Mouse (Mus musculus) spleen, adult 2 months (tissue): ENCODE results near the gene Aldh1l1. TPM values are rescaled to one million over a fixed set of nuclear protein-coding genes. Genes with fewer than 3 reads are reported as not detected.

Experiments used
- DNase-seq, 2 experiments: peaks; one replicate each; pipeline versions ENCODE4 v3.0.0 to v3.0.0-alpha.2; 2012 to 2021; ENCODE audit warnings: low spot score in 2 of 2, low read depth in 1 of 2
- H3K27ac ChIP-seq: fragments of 200-500 bp; 2 replicates; pipeline ENCODE4 v1.5.1; 2012; ENCODE audit warnings: low read length, inconsistent platforms; ENCODE audit not compliant: insufficient read depth
- H3K27me3 ChIP-seq: fragments of 200-500 bp; 2 replicates; pipeline ENCODE4 v1.6.1; 2012; ENCODE audit warnings: mild to moderate bottlenecking, moderate library complexity, low read length, inconsistent platforms; ENCODE audit not compliant: control insufficient read depth, insufficient read depth
- H3K36me3 ChIP-seq: fragments of 200-500 bp; 2 replicates; pipeline ENCODE4 v1.6.1; 2012; ENCODE audit warnings: mild to moderate bottlenecking, low read length, inconsistent platforms; ENCODE audit not compliant: control insufficient read depth, insufficient read depth
- H3K4me1 ChIP-seq: fragments of 200-500 bp; 2 replicates; pipeline ENCODE4 v1.6.1; 2011; ENCODE audit warnings: inconsistent platforms; ENCODE audit not compliant: control insufficient read depth, insufficient read depth, insufficient read length
- H3K4me3 ChIP-seq: fragments of 200-500 bp; 2 replicates; pipeline ENCODE4 v1.5.1; 2011; ENCODE audit warnings: mild to moderate bottlenecking, inconsistent platforms; ENCODE audit not compliant: insufficient read depth, insufficient read length; ENCODE audit errors: extremely low read depth
- CTCF ChIP-seq: fragments of 200-500 bp; IDR thresholded peaks from 2 replicates; pipeline ENCODE4 v1.5.1; 2011; ENCODE audit warnings: mild to moderate bottlenecking, inconsistent platforms; ENCODE audit not compliant: insufficient read depth, insufficient read length, insufficient replicate concordance; ENCODE audit errors: extremely low read depth
- POLR2A ChIP-seq: fragments of 200-500 bp; IDR thresholded peaks from 2 replicates; pipeline ENCODE4 v1.6.1; 2011; ENCODE audit warnings: low read depth, low read length, inconsistent platforms
- WGBS: fragments of 180-500 bp; shearing (Covaris S2); methylation state at CpG from one replicate; pipeline ENCODE4 v1.1.7; 2018; 5-methylcytosine and 5-hydroxymethylcytosine counted together
- polyA plus RNA-seq: library from polyadenylated mRNA; depleted of rRNA; stranded (reverse); fragments of >200 nt; gene quantifications from 2 replicates; pipeline ENCODE4 v1.2.3, GENCODE M21; 2012

Gene Aldh1l1
- polyA plus RNA-seq, 1 experiment, result 2.9 TPM

- H3K27me3 ChIP-seq, result no peaks in the 10 kb centered on the region
- no peaks in the 10 kb centered on the region for H3K36me3 ChIP-seq
- 65% methylated on average over 2 of the region's 2 CpGs for WGBS
- no peak overlapping the region for H3K4me3 ChIP-seq
- H3K27ac ChIP-seq, result no peak overlapping the region
- TF ChIP-seq POLR2A (no peak), CTCF (no peak)
- no peak for DNase-seq
- no peaks in the 10 kb centered on the region; the same call in 1 of the 2 replicates for H3K4me1 ChIP-seq
Measured at GRCm38 (mm10) chr6:90597592-90597991, 111.4 kb downstream of the Aldh1l1 start.

- WGBS, result 92% methylated on average over 6 of the region's 6 CpGs
- no peak for TF ChIP-seq POLR2A
- no peak for TF ChIP-seq CTCF
- no peaks in the 10 kb centered on the region; the same call in 1 of the 2 replicates for H3K4me1 ChIP-seq
- no peak for DNase-seq
- H3K27ac ChIP-seq, result no peak overlapping the region
- H3K27me3 ChIP-seq, result no peaks in the 10 kb centered on the region
- H3K36me3 ChIP-seq, result no peaks in the 10 kb centered on the region
- no peak overlapping the region for H3K4me3 ChIP-seq
Measured at GRCm38 (mm10) chr6:90598197-90598596, 112.0 kb downstream of the Aldh1l1 start.

DNA sequence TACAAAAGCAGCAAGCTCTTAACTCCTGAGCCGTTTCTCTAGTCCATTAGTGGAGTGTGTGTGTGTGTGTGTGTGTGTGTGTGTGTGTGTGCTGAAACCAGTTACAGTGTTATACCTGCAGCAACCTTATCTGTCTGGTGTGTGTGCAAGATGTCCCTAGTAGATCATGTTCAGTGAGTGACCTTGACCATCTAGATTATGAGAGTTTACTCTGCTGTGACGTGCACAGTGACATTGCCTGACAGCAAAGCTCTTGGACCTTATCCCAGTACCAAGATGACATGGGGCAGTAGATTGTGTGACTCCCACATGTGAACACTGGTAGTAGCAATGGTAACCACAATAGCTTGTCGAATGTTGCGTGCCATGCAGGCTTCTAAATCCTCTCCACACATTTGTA, 114.1 kb downstream of the Aldh1l1 start:
- Histone ChIP-seq H3K4me3 (no peak overlapping the region), H3K27me3 (no peaks in the 10 kb centered on the region), H3K36me3 (no peaks in the 10 kb centered on the region), H3K4me1 (no peaks in the 10 kb centered on the region; the same call in 1 of the 2 replicates), H3K27ac (no peak overlapping the region)
- 87% methylated on average over 4 of the region's 4 CpGs for WGBS
- TF ChIP-seq POLR2A (no peak), CTCF (no peak)
- DNase-seq, result no peak

GRCm38 (mm10) chr6:90601736-90602135, 115.5 kb downstream of the Aldh1l1 start:
- Histone ChIP-seq H3K4me3 (no peak overlapping the region), H3K27me3 (no peaks in the 10 kb centered on the region), H3K27ac (no peak overlapping the region), H3K4me1 (no peaks in the 10 kb centered on the region; the same call in 1 of the 2 replicates), H3K36me3 (no peaks in the 10 kb centered on the region)
- DNase-seq, result no peak
- no peak for TF ChIP-seq POLR2A
- TF ChIP-seq CTCF, result no peak
- 79% methylated on average over 7 of the region's 7 CpGs for WGBS

DNA sequence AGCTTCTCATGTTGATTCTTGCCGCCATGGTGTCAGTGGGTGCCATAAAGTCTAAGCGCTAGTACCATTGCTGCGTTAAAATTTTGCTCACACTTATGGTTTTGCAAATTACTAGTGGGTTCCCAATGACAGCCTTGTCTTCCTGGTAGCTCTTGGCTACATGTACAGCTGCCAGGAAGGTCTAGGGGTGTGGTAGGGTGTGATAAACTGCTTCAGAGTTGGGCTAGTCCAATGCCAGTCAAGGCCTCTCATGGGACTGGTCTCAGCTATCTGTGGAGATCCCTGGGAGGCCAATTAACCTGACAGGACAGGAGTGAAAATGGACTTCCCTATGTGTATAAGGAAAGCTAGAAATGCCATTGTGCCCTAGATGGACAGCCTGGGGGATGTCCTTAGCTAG, 116.1 kb downstream of the Aldh1l1 start:
- no peak for DNase-seq
- Histone ChIP-seq H3K4me3 (no peak overlapping the region), H3K4me1 (no peaks in the 10 kb centered on the region; the same call in 1 of the 2 replicates), H3K27ac (no peak overlapping the region), H3K27me3 (no peaks in the 10 kb centered on the region), H3K36me3 (no peaks in the 10 kb centered on the region)
- WGBS, result 81% methylated on average over 3 of the region's 3 CpGs
- TF ChIP-seq POLR2A (no peak), CTCF (no peak)

DNA sequence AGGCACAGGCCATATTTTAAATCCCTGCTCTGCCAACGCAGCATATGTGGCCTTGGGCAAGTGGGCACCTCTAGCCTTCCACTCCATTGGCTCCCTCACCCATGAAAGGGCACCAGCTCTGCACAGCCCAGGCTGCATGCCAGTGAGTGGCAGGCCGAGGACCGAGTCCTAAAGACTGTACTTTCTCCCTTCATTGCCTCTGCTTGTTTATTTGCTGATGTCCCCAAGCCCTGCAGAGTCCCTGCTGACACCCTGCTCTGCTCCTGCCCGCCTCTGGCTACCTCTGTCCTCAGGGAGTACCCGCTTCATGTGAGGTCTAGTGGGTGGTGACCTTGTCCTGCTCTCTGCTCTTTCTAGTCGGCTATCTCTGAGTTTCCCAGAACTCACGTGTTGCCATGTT, 116.9 kb downstream of the Aldh1l1 start:
- Histone ChIP-seq H3K27me3 (no peaks in the 10 kb centered on the region), H3K4me1 (no peaks in the 10 kb centered on the region), H3K36me3 (no peaks in the 10 kb centered on the region), H3K4me3 (no peak overlapping the region), H3K27ac (no peak overlapping the region)
- no peak for DNase-seq
- TF ChIP-seq CTCF (no peak), POLR2A (no peak)
- WGBS, result 85% methylated on average over 7 of the region's 7 CpGs

DNA sequence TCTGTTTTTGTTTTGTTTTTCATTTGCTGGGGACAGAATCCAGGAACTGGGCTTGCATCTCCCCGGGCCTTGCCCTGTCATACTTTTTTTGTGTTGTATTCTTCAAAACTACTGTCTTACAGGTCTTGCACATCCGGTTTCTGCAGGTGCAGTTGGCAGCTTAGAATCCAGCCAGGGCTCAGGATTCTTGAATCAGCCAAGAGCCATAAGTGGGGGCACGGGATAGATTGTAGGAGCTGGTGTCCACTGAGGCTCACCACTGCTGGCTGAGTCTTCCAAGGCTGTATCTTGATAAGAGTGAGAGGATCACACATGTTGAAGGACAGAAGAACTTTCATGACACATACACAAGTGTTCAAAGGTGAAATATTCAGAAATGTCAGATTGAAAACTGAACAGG, 117.9 kb downstream of the Aldh1l1 start:
- Histone ChIP-seq H3K4me3 (no peak overlapping the region), H3K27me3 (no peaks in the 10 kb centered on the region), H3K27ac (no peak overlapping the region), H3K36me3 (no peaks in the 10 kb centered on the region), H3K4me1 (no peaks in the 10 kb centered on the region)
- TF ChIP-seq POLR2A (no peak), CTCF (no peak)
- DNase-seq, result no peak
- WGBS, result 66% methylated on average over 3 of the region's 3 CpGs
